7 mouse cellular contexts compared by ENCODE assay signal in genomic region chr12:51847953-51848680, GRCm38 (mm10).
DNase-seq lines count a peak whose midpoint lies in the region.

No protein-coding gene starts in this region.

- peak; percentile 43 for DNase-seq in urinary bladder, postnatal 25 days (ENCODE audit: low spot score)
- no peak for DNase-seq in urinary bladder, postnatal 10 days (ENCODE audit: low spot score)
- DNase-seq in fibroblast of lung, adult 2 months (ENCODE audit: low read depth) = peak; percentile 99
- peak; percentile 50 to 68 for DNase-seq in kidney, postnatal 4 days
- no peak for DNase-seq in right cerebral cortex, postnatal 14 days
- no peak for DNase-seq in spleen, adult 12 weeks (ENCODE audit: low spot score)
- no peak for DNase-seq in right cerebral cortex, postnatal 4 days

Comparison
In these comparisons a context has a peak if more than half of its experiments do, and no peak if none do; other contexts are left out.
1. DNase-seq: peak in urinary bladder, postnatal 25 days (single experiment), fibroblast of lung, adult 2 months (single experiment) and kidney, postnatal 4 days (2 of 2); none in urinary bladder, postnatal 10 days (single experiment), right cerebral cortex, postnatal 14 days (single experiment), spleen, adult 12 weeks (single experiment) and right cerebral cortex, postnatal 4 days (single experiment).